Mouse (Mus musculus) G1E (cell line): ENCODE data around the gene Zswim5.

ENCODE experiments used
- CTCF ChIP-seq: IDR thresholded peaks from 2 replicates; pipeline ENCODE4 v1.5.1; 2012; ENCODE audit warnings: low read depth, low read length, inconsistent platforms, mixed read lengths
- GATA1 ChIP-seq: IDR thresholded peaks from 2 replicates; pipeline ENCODE4 v1.6.1; 2012; ENCODE audit warnings: borderline replicate concordance, low read length, inconsistent platforms, mixed read lengths
- GATA2 ChIP-seq: IDR thresholded peaks from 2 replicates; pipeline ENCODE4 v1.6.1; 2012; ENCODE audit warnings: low read depth, low read length, inconsistent platforms, borderline replicate concordance
- POLR2AphosphoS5 ChIP-seq: IDR thresholded peaks from 2 replicates; pipeline ENCODE4 v1.6.1; 2012; ENCODE audit warnings: low read depth, low read length, inconsistent platforms; ENCODE audit not compliant: insufficient replicate concordance
- TAL1 ChIP-seq: conservative IDR thresholded peaks from 2 replicates; pipeline ENCODE4 v1.6.1; 2012; ENCODE audit warnings: low read depth, low read length, inconsistent platforms, mixed read lengths

DNA sequence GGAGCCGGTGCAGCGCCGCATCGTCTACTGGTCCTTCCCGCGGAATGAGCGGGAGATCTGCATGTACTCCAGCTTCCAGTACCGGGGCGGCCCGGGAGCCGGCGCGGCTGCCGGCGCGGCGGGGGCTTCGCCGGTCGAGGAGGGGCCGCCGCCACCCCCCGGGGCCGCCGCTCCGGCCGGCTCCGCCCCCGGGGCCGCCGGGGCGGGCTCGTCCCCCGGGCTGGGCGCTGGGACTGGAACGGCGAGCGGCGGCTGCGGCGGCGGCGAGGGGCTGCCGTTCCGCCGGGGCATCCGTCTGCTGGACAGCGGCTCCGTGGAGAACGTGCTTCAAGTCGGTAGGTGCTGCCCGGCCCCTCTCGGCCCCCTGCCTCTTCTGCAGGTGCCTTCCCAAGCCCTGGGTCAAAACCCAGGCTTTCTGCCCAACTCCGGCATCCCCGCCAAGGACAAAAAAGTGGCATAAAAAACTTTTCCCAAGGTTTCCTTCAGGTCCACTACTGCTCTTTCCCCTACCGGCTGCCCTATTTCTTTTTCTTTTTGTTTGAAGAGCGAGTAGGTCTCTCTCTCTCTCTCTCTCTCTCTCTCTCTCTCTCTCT, 649 bp downstream of the Zswim5 start:
- TF ChIP-seq TAL1 (no peak), CTCF (no peak), GATA1 (no peak), POLR2AphosphoS5 (no peak), GATA2 (no peak)
